8 mouse cellular contexts compared by ENCODE assay signal in the genomic region with DNA sequence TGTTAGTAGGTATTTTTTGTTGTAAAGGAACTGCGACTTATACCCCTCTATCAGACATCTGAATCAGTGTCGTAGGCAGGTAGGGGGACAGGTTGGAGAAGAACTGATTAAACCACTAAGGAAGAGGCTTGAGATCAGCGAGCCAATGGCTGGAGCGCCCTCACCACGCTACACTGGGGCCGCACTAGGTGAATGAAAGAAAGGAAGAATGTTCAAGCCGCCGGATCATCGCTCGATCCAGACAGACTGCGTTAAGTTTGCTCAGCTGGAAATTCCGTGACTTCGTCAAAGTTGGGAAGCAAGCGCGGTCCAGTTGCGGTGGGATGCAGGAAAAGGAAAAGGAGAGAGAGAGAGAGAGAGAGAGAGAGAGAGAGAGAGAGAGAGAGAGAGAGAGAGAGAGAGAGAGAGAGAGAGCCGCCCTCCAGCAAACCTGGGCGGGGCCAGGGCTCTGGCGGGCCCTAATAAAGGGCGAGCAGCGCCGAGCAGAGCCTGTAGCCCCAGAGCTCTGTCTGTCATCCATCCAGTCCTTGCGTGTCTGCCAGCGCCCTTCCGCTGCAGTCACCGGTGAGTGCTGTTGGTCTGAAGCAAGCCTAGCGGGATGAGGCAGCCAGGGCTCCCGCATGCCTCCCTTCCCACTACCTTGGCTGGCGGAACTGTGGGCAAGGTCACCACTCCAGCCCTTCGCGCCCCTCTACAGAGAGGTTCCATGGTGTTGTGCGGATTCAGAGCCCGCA. TPM values are rescaled to one million over a fixed set of nuclear protein-coding genes. Genes with fewer than 3 reads are reported as not detected.
DNase-seq lines count a peak whose midpoint lies in the region; ATAC-seq and TF ChIP-seq lines count a peak whose summit lies in the region.

A gene (plus strand): TSS at position 490 of the 734 bp plus-strand sequence.

- H3K79me2 ChIP-seq in macrophage (ENCODE audit: inconsistent target) = peaks cover 60% of the 10 kb centered on the region

- peaks cover 5% of the 10 kb centered on the region; the same call in 1 of the 2 replicates for H3K4me1 ChIP-seq in hindbrain, embryonic 14.5 days (replicated peaks; ENCODE audit: control insufficient read depth, insufficient read depth, low read length)

- peak within 1 kb of the TSS; percentile 85 for H3K27ac ChIP-seq in gastrocnemius, adult 2 months
- H3K27ac ChIP-seq in hindbrain, embryonic 14.5 days = no peak within 1 kb of the TSS
- peak within 1 kb of the TSS; percentile 98 for H3K27ac ChIP-seq in macrophage

- peak within 1 kb of the TSS; percentile 68 for H3K9ac ChIP-seq in hindbrain, embryonic 14.5 days

- peaks cover 4% of the 10 kb centered on the region; the same call in 1 of the 2 replicates for H3K27me3 ChIP-seq in hindbrain, embryonic 14.5 days (ENCODE audit: control insufficient read depth, insufficient read depth, low read length)

- peak within 1 kb of the TSS; percentile 89 for H3K4me2 ChIP-seq in hindbrain, embryonic 14.5 days (replicated peaks)

- under 1% methylated on average over 32 of the region's 33 CpGs for WGBS in hindbrain, embryonic 14.5 days
- WGBS in macrophage (ENCODE audit: missing documents) = 0% methylated on average over 31 of the region's 33 CpGs

- intact Hi-C loops in gastrocnemius, adult 2 months (cut with DNase I) = loop anchor here (2.0 kb wide), 1 partner anchor 34 kb away; no protein-coding TSS in a partner anchor

- TF ChIP-seq CTCF in gastrocnemius, adult 2 months (IDR thresholded peaks at IDR 0.05) = no peak

- peak within 1 kb of the TSS; percentile 89 for H3K4me3 ChIP-seq in gastrocnemius, adult 2 months
- H3K4me3 ChIP-seq in hindbrain, embryonic 14.5 days (replicated peaks; ENCODE audit: low read length) = peak within 1 kb of the TSS; percentile 44
- peak within 1 kb of the TSS; percentile 93 for H3K4me3 ChIP-seq in macrophage (ENCODE audit: inconsistent target)

- no peaks in the 10 kb centered on the region for H3K9me3 ChIP-seq in hindbrain, embryonic 14.5 days (ENCODE audit: control insufficient read depth, low read length)

- peak; percentile 86 for DNase-seq in NIH3T3 (ENCODE audit: low read depth)
- DNase-seq in cerebellum, adult 9-10 months = peak; percentile 31
- DNase-seq in gastrocnemius, adult 2 months = peak; percentile 93
- DNase-seq in hindbrain, embryonic 14.5 days (ENCODE audit: low spot score) = peak; percentile 59
- DNase-seq in left cerebral cortex, adult 11 months (ENCODE audit: low spot score) = peak; percentile 34
- DNase-seq in retina, postnatal 7 days (ENCODE audit: low read depth, low spot score) = peak; percentile 8
- DNase-seq in urinary bladder, postnatal 4 days (ENCODE audit: low spot score in 2 of 2) = peak; percentile 70 to 72

- no peaks in the 10 kb centered on the region for H3K36me3 ChIP-seq in hindbrain, embryonic 14.5 days (replicated peaks; ENCODE audit: control insufficient read depth, insufficient read depth)
- H3K36me3 ChIP-seq in macrophage (ENCODE audit: inconsistent target) = peaks cover 11% of the 10 kb centered on the region; the same call in 1 of the 2 replicates

- ATAC-seq in hindbrain, embryonic 14.5 days (ENCODE audit: low FRiP score) = peak; percentile 80; the same call in 1 of the 2 replicates

RNA-seq across cellular contexts. Expression of the gene that starts here (rescaled TPM):
- 10 to 100 TPM; 17.2 to 28.5 TPM for total RNA-seq in gastrocnemius, adult 2 months (2021)
- polyA plus RNA-seq in hindbrain, embryonic 14.5 days (2014; fragmentation: Nextera tagmentation; extraction: Ambion mirVana) = 0.27 and 0.34 TPM in 2 replicates
- 100 to 1,000 TPM in 7 of 26 experiments, 10 to 100 TPM in 18, 1 to 10 TPM in 1; 9.6 to 345 (median 38.2) TPM for total RNA-seq in macrophage (2018; cell fraction: chromatin; rRNA removed)
- 100 to 1,000 TPM in 7 of 26 experiments, 10 to 100 TPM in 19; 41.3 to 309 (median 83.1) TPM for total RNA-seq in macrophage (2018; cell fraction: cytosol; rRNA removed)
- total RNA-seq in macrophage (2018; cell fraction: nucleus; rRNA removed) = 100 to 1,000 TPM in 13 of 26 experiments, 10 to 100 TPM in 13; 32.6 to 727 (median 100) TPM
- polyA plus RNA-seq in macrophage (2018) = 44.2 to 693 TPM (median 52.7 TPM) in 3 replicates

Comparison
In these comparisons a context has a peak if more than half of its experiments do, and no peak if none do; other contexts are left out.
1. RNA of the gene that starts here (polyA plus RNA-seq): 44.2 to 693 TPM in macrophage; 0.27 to 0.34 TPM in hindbrain, embryonic 14.5 days; every median in the first group is over 10 times any median in the second.
2. Peak in DNase-seq, ATAC-seq, H3K4me3 ChIP-seq, H3K9ac ChIP-seq and H3K4me2 ChIP-seq in hindbrain, embryonic 14.5 days; RNA of the gene not detected or under 1 TPM.
3. DNase-seq: peak in every context shown above with its lines; median percentile 93 in gastrocnemius, adult 2 months; 86 in NIH3T3; 71 in urinary bladder, postnatal 4 days; 59 in hindbrain, embryonic 14.5 days; 34 in left cerebral cortex, adult 11 months; 31 in cerebellum, adult 9-10 months; 8 in retina, postnatal 7 days.
4. Peak in every context shown above with its lines, with median percentiles within 50 percentile points of each other: H3K4me3 ChIP-seq.